Mouse (Mus musculus) kidney, adult 11 months (tissue): ENCODE measurements around the gene Egfl8.
A peak's percentile ranks its signal among the peaks of the same experiment; 100 is the strongest.

Source experiments
- DNase-seq: peaks from one replicate; pipeline ENCODE4 v3.0.0; 2022

Egfl8 gene

DNA sequence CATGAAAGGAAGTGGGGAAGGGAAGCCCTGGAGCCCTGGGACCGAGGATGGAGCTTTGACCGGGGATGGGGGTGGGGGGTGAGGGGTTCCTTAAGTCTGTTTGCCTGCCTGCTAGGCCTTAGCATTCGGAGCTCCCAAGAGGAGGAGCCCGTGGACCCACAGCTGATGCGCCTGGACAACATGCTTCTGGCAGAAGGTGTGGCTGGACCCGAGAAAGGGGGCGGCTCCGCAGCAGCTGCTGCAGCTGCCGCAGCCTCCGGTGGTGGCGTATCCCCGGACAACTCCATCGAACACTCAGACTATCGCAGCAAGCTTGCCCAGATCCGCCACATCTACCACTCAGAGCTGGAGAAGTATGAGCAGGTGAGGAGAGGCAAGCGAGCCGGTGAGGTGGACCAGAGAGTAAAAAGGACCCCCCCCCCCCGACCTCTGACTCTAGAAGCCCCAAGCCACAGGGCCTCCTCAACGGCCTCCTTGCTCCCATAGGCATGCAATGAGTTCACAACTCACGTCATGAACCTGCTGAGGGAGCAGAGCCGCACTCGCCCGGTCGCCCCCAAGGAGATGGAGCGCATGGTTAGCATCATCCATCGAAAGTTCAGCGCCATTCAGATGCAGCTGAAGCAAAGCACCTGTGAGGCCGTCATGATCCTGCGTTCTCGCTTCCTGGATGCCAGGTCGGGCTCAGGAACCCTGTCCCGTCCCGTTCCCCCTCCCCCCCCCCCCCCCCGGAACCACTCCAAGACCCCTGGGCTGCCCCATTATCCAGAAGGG is 21.8 kb downstream of the Egfl8 start:
- peak; percentile 15 for DNase-seq

DNA sequence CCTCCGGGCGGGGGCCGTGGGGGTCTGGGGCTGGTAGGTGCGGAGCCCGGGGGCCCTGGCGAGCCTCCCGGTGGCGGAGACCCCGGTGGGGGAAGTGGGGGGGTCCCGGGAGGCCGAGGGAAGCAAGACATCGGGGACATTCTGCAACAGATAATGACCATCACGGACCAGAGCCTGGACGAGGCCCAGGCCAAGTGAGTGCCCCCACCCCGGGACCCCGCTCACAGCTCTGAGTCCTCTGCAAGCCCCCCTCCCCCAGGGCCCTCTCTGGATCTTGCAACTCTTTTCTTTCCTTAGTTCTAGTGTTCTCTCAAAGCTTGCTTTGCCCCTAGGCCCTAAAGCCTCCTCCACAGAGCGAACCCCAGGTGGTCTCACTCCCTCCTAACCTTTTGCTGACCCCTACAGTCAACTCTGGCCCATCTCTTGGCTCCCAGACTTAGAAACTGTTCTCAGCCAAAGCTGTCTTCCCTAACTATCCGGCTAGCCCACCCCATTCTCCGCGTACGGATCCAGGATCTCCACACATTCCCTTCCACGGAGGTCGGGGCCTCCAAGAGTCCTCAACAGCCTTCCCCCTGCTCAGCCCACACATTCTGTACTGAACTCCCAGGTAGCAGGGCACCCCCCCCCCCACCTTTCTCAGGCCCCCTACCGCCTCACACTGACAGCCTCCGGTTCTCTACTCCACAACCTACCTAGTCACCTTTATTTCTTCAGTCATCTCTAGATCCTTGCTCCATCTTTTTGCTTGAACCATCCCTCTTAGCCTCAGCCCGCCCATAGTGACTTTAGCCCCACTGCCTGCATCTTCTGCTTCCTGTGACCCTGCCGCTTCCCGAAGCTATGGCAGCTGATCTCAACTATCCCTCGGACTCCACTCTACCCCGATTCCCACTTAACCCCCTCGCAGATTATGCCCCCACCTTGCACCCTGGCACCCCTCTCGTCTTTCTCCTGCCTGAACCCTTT is 22.9 kb downstream of the Egfl8 start:
- DNase-seq, result peak; percentile 49

- peak; percentile 70 for DNase-seq
These were observed 23.8 kb downstream of the Egfl8 start for GRCm38 (mm10) chr17:34591994-34592375.

- peak; percentile 36 for DNase-seq
These were observed 24.5 kb downstream of the Egfl8 start, which contains the start of gene Pbx2 for GRCm38 (mm10) chr17:34591029-34591993. TSS of gene Pbx2 (plus strand) at chr17:34591266.

GRCm38 (mm10) chr17:34590154-34590987 is 25.4 kb downstream of the Egfl8 start:
- DNase-seq, result peak; percentile 26

- DNase-seq, result peak; percentile 51
These were observed 26.1 kb downstream of the Egfl8 start, which contains the start of gene Gpsm3 for GRCm38 (mm10) chr17:34589681-34590101. TSS of gene Gpsm3 (plus strand) at chr17:34589806.

DNA sequence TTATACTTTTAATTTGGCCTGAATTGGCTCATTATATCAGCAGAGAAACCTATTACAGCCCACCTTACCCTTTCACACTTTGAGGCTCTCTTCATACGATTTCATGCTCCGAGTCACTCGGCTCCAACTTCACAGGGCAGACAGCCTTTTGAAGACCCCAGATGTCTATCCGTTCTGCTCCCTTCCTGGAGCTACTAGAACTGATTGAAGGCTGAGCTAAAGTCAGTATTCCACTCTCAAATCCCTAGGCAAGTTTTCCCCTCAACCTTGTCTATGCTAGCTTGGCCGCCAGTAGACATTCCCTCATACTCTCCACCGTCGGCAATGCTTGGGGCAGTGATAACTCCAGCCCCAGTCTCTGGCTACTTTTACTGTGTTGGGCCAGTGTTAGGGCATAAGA is 26.6 kb downstream of the Egfl8 start:
- DNase-seq, result no peak

DNA sequence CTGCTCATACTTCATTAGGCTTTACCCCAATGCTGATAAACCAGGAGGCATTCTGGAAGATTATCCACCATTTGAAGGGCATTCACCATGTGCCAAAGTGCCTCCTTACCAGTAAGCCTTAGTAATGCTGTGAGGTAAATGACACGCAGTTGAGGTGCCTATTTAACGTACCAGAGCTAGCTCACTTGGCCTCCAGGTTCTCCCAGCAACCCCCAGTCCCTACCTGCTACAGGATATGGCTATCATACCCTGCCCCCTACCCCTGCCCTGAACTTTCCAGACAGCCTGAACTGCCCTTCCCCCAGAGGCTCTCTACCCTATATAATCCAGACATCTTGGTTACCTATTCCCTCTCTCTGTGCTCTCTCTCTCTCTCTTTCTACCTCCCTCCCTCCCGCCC is 27.0 kb downstream of the Egfl8 start:
- DNase-seq, result peak; percentile 20

DNA sequence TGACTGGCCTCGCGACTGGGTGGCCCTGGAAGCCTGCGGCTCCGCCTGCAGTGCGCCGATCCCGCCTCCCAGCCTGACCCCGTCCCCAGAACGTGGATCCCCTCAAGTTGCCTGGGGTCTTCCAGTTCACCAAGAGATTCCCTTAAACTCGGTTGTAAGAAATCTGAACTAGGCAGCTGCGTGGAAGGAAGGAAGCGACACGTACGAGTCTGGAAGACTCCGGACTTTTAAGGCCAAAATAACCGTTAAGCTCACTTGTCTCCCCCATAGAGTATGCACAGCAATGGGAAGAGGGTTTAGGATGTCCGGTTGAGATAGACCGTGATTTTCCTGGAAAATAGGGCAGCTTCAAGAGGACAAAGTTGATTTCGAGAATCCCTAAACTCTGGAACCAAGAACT is 28.0 kb downstream of the Egfl8 start:
- DNase-seq, result no peak

DNA sequence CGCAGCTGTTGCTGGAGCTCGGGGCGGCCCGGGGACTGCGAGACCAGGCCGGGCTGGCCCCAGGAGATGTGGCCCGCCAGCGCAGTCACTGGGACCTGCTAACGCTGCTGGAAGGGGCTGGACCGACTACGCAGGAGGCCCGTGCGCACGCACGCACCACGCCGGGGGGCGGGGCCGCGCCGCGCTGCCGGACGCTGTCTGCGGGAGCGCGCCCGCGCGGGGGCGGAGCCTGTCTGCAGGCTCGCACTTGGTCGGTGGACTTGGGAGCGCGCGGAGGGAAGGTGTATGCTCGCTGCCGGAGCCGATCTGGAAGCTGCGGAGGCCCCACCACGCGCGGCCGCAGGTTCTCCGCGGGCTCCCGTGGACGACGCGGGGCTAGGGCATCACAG is 28.4 kb downstream of the Egfl8 start:
- peak; percentile 97 for DNase-seq

- DNase-seq, result peak; percentile 81
These were observed 28.9 kb downstream of the Egfl8 start for GRCm38 (mm10) chr17:34586796-34587422.

DNA sequence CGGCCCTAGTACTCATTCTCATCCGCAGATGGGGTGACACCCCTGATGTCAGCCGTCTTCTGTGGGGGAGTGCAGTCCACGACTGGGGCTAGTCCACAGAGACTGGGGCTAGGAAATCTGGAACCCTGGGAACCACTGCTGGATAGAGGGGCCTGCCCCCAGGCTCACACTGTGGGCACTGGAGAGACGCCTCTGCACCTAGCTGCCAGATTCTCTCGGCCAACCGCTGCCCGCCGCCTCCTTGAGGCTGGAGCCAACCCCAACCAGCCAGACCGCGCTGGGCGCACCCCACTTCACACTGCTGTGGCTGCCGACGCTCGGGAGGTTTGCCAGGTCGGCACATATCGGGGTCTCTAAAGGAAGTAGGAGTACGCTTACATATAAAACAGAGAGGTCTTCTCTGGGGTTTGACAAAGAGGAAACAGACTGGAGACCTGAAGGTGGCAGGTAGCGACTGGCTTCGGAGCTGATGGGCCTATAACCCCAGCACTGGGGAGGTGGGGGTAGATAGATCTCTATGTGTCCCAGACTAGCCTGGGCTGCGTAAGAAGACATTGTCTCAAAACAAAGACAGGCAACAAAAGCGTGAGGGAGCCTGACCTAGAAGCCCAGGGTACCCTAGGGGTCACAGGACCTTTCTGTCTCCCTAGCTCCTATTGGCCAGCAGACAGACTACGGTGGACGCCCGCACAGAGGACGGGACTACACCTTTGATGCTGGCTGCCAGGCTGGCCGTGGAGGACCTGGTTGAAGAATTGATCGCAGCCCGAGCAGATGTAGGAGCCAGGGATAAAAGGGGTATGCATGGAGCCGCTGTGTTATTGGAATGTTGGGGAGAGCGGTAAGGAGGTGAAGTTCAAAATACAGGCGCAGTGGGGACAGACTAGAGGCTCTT is 29.6 kb downstream of the Egfl8 start:
- no peak for DNase-seq

DNA sequence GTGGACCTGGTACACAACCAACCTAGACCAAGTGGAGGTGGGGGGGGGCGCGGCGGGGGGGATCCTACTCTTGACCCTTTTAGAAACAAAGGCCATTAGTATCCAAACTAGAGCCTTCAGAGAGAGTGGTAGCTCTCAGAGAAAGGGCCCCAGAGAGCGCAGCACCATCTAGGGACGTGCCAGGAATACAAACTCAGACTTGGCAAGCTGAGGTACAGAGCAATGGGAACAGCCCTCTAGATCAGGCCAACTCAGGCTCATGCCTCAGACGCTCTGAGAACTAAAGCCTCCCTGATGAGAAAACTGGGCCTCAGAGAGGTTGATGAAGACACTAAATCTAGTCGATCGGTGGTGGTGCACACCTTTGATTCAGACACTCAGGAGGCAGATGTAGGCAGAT is 30.6 kb downstream of the Egfl8 start:
- peak; percentile 7 for DNase-seq

DNA sequence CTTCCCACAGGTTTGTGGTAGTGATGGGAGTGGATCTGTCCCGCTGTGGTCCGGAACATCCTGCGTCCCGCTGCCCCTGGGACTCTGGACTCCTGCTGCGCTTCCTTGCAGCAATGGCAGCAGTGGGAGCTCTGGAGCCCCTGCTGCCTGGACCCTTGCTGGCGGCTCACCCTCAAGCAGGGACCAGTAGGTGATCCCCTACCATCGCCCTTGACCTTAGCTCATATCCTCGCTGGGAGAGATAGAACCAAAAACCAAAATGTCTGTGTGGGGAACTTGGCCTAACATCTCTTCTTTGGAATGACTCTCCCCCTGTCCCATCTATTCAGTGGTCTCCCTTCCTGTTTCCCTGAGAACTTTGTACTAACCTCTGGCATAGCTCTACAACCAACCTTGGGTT is 32.0 kb downstream of the Egfl8 start:
- no peak for DNase-seq

GRCm38 (mm10) chr17:34583397-34583796 is 32.4 kb downstream of the Egfl8 start:
- DNase-seq, result no peak

GRCm38 (mm10) chr17:34582528-34582927 is 33.2 kb downstream of the Egfl8 start:
- no peak for DNase-seq

- DNase-seq, result no peak
These were observed 37.7 kb downstream of the Egfl8 start for GRCm38 (mm10) chr17:34578070-34578469.

DNA sequence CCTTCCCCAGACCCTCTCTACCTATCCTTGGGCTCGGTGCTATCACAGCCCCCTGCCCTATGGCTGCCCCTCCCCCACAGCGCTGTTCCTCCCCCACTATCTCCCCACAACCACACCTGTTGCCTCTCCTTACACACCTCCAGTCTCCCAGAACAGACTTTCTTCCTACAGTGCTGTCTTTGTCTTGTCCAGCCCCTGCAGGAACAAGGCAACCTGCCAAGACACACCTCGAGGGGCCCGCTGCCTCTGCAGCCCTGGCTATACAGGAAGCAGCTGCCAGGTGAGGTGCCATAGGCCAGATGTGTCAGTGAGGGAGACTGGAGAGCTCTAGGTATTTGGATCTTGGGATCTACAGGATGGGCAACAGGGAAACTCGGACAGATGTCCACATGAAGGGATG is 39.2 kb downstream of the Egfl8 start:
- DNase-seq, result no peak

DNA sequence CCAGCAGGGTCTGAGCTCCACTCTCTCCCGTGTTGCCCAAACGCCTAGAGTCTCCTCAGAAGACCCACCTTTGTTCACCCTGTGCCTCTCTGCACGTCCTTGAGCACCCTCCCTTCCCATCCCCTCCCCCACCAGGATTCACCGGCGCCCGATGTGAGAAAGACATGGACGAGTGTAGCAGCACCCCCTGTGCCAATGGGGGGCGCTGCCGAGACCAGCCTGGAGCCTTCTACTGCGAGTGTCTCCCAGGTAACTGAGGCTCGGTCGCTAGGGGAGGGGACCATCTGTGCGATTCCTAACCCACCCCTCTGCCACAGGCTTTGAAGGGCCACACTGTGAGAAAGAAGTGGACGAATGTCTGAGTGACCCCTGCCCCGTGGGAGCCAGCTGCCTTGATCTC is 43.4 kb downstream of the Egfl8 start:
- no peak for DNase-seq

DNA sequence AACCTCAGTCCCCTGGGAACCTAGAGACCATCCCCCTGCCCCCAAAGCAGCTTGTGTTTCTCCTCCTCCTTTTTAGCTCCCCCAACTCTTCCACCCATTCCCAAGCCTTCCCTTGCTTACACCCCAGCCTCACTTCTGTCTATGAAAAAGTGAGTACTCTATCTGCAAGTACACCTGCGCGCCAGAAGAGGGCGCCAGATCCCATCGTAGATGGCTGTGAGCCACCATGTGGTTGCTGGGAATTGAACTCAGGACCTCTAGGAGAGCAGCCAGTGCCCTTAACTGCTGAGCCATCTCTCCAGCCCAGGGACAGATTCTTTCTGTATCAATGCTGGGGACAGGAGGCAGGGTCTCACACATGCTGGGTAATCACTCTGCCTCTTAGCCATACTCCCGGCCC is 43.9 kb downstream of the Egfl8 start:
- DNase-seq, result no peak
